Mouse (Mus musculus) CH12.LX (cell line): ENCODE data around the gene St3gal3. TPM values are rescaled to one million over a fixed set of nuclear protein-coding genes. Genes with fewer than 3 reads are reported as not detected.

Experiments
- DNase-seq: peaks from one replicate; pipeline ENCODE4 v3.0.0-alpha.2; 2013; ENCODE audit errors: extremely low read depth
- H3K27ac ChIP-seq: 2 replicates; pipeline ENCODE4 v1.5.1; 2012; ENCODE audit warnings: low read depth, mild to moderate bottlenecking, control low read depth, moderate library complexity; ENCODE audit not compliant: insufficient read depth
- H3K27me3 ChIP-seq: replicated peaks from 2 replicates; pipeline ENCODE3; 2012; ENCODE audit warnings: inconsistent platforms
- H3K36me3 ChIP-seq, 2 experiments: replicated peaks in 1 of 2; 2 replicates each; pipeline versions ENCODE3 to v1.6.1; 2012; ENCODE audit warnings: inconsistent platforms in 1 of 2, low read length in 1 of 2, mild to moderate bottlenecking in 1 of 2, mixed read lengths in 1 of 2, moderate library complexity in 1 of 2; ENCODE audit not compliant: control insufficient read depth in 1 of 2, insufficient read depth in 1 of 2
- H3K4me1 ChIP-seq, 2 experiments: 2 replicates each; pipeline ENCODE4 v1.6.1; 2012; ENCODE audit warnings: inconsistent platforms in 1 of 2, moderate library complexity in 1 of 2; ENCODE audit not compliant: insufficient read depth in 2 of 2, control insufficient read depth in 1 of 2
- H3K4me2 ChIP-seq: 2 replicates; pipeline ENCODE4 v1.6.1; 2012; ENCODE audit warnings: low read depth, mild to moderate bottlenecking, control low read depth; ENCODE audit not compliant: poor library complexity, insufficient read depth, severe bottlenecking
- H3K4me3 ChIP-seq, 3 experiments: fragments of 150-350 bp in 1 of 3; sonication (generic) in 1 of 3; replicated peaks in 1 of 3; 2 replicates each; pipeline versions ENCODE3 to v1.5.1; 2011 to 2012; ENCODE audit warnings: low read depth in 2 of 3, low read length in 2 of 3, mild to moderate bottlenecking in 2 of 3, moderate library complexity in 2 of 3, control low read depth in 1 of 3, improper control_type of control experiment in 1 of 3, inconsistent platforms in 1 of 3, mixed read lengths in 1 of 3; ENCODE audit not compliant: poor library complexity in 1 of 3
- H3K79me2 ChIP-seq: replicated peaks from 2 replicates; pipeline ENCODE4 v1.6.1; 2012; ENCODE audit warnings: mild to moderate bottlenecking, moderate library complexity; ENCODE audit not compliant: control insufficient read depth, poor library complexity, insufficient read depth, severe bottlenecking; ENCODE audit errors: extremely low read depth
- H3K9ac ChIP-seq: 2 replicates; pipeline ENCODE4 v1.6.1; 2012; ENCODE audit warnings: low read depth, mild to moderate bottlenecking, control low read depth, moderate library complexity; ENCODE audit not compliant: insufficient read depth
- H3K9me3 ChIP-seq: replicated peaks from 2 replicates; pipeline ENCODE3; 2012; ENCODE audit warnings: low read length, inconsistent platforms, mixed read lengths
- ETS1 ChIP-seq: conservative IDR thresholded peaks from 2 replicates; pipeline ENCODE4 v1.6.1; 2012; ENCODE audit warnings: low read depth, mild to moderate bottlenecking, inconsistent platforms, low read length, improper control_type of control experiment, moderate library complexity
- IRF4 ChIP-seq: IDR thresholded peaks from 2 replicates; pipeline ENCODE4 v1.6.1; 2014; ENCODE audit warnings: low read depth, mild to moderate bottlenecking, inconsistent platforms, low read length, improper control_type of control experiment
- JUND ChIP-seq: conservative IDR thresholded peaks from 2 replicates; pipeline ENCODE4 v1.6.1; 2011; ENCODE audit warnings: low read depth, low read length, improper control_type of control experiment
- MAFK ChIP-seq: IDR thresholded peaks from 2 replicates; pipeline ENCODE4 v1.6.1; 2011; ENCODE audit warnings: low read length, improper control_type of control experiment; ENCODE audit not compliant: insufficient replicate concordance
- MXI1 ChIP-seq: IDR thresholded peaks from 2 replicates; pipeline ENCODE4 v1.6.1; 2011; ENCODE audit warnings: mild to moderate bottlenecking, low read depth, low read length, improper control_type of control experiment
- MYC ChIP-seq: IDR thresholded peaks from 2 replicates; pipeline ENCODE4 v1.6.1; 2011; ENCODE audit warnings: low read depth, mild to moderate bottlenecking, improper control_type of control experiment, low read length
- POLR2A ChIP-seq: IDR thresholded peaks from 2 replicates; pipeline ENCODE4 v1.6.1; 2011; ENCODE audit warnings: low read depth, mild to moderate bottlenecking, improper control_type of control experiment, low read length
- POLR2AphosphoS2 ChIP-seq: IDR thresholded peaks from 2 replicates; pipeline ENCODE4 v1.6.1; 2011; ENCODE audit warnings: low read depth, low read length, improper control_type of control experiment
- TCF12 ChIP-seq: IDR thresholded peaks from 2 replicates; pipeline ENCODE4 v1.6.1; 2014; ENCODE audit warnings: low read depth, mild to moderate bottlenecking, inconsistent platforms, low read length, improper control_type of control experiment
- UBTF ChIP-seq: IDR thresholded peaks from 2 replicates; pipeline ENCODE4 v1.6.1; 2012; ENCODE audit warnings: low read depth, mild to moderate bottlenecking, inconsistent platforms, low read length, improper control_type of control experiment, moderate library complexity
- ZKSCAN1 ChIP-seq: IDR thresholded peaks from 2 replicates; pipeline ENCODE4 v1.6.1; 2012; ENCODE audit warnings: low read depth, inconsistent platforms, low read length, improper control_type of control experiment, borderline replicate concordance
- dilution Hi-C: fragments of 300-500 bp; cut with MboI; formaldehyde crosslinking; loops from 2 replicates; pipeline ENCODE4 v1.14.3; 2020; ENCODE audit warnings: low sequenced_read_pairs; ENCODE audit not compliant: extremely low pct_unique_long_range_greater_than_20kb, extremely low pct_ligation_motif_present
- in situ Hi-C: fragments of 300-500 bp; cut with MboI; formaldehyde crosslinking; loops from 3 replicates; pipeline ENCODE4 v1.14.3; 2019; ENCODE audit warnings: low sequenced_read_pairs, low pct_ligation_motif_present, low pct_unique_long_range_greater_than_20kb, mixed read lengths
- polyA plus RNA-seq: library from polyadenylated mRNA; unstranded; fragments of >175 nt; gene quantifications from 2 replicates; pipeline ENCODE4 v1.2.1, GENCODE M21; 2012; ENCODE audit warnings: low read depth; ENCODE audit not compliant: insufficient read length
- total RNA-seq, 2 experiments: library from RNA; depleted of rRNA; stranded (reverse); fragments of 300-350 nt in 1 of 2; fragments of >200 nt in 1 of 2; gene quantifications; 2 replicates each; pipeline ENCODE4 v1.2.3; 2012 to 2014

Gene St3gal3
- total and polyA plus RNA-seq, 3 experiments, result 7.1 to 10.1 (median 8.2) TPM

GRCm38 (mm10) chr4:118149055-118149576 is 14.4 kb upstream of the St3gal3 start:
- 0 out of 2 replicates have a peak, but pooled peaks have one; percentile 35 for TF ChIP-seq IRF4
- TF ChIP-seq TCF12, result 0 out of 2 replicates have a peak, but pooled peaks have one; percentile 23
- TF ChIP-seq POLR2A, result no peak
- TF ChIP-seq ETS1, result peak; percentile 43; the same call in 1 of the 2 replicates
- dilution Hi-C loops (no loop called here), in situ Hi-C loops (no loop called here)
- no peaks in the 10 kb centered on the region for H3K9me3 ChIP-seq
- peak overlapping the region; percentile 29 for H3K27ac ChIP-seq
- H3K36me3 ChIP-seq, result peaks cover 77 to 91% of the 10 kb centered on the region in 2 experiments
- no peaks in the 10 kb centered on the region for H3K79me2 ChIP-seq
- H3K4me1 ChIP-seq, result peaks cover 41 to 86% of the 10 kb centered on the region in 2 experiments
- H3K4me3 ChIP-seq, result no peak overlapping the region
- no peak for DNase-seq
- no peak overlapping the region for H3K4me2 ChIP-seq
- no peaks in the 10 kb centered on the region for H3K27me3 ChIP-seq
- H3K9ac ChIP-seq, result no peak overlapping the region

GRCm38 (mm10) chr4:118148317-118148687 is 13.6 kb upstream of the St3gal3 start:
- Histone ChIP-seq H3K9ac (no peak overlapping the region), H3K9me3 (no peaks in the 10 kb centered on the region), H3K27ac (peak overlapping the region; percentile 29; the same call in 1 of the 2 replicates), H3K4me3 (no peak overlapping the region), H3K4me1 (peaks cover 49 to 90% of the 10 kb centered on the region in 2 experiments), H3K36me3 (peaks cover 79 to 91% of the 10 kb centered on the region in 2 experiments), H3K79me2 (no peaks in the 10 kb centered on the region), H3K4me2 (no peak overlapping the region), H3K27me3 (no peaks in the 10 kb centered on the region)
- no peak for TF ChIP-seq JUND
- TF ChIP-seq MYC, result no peak
- dilution Hi-C loops, result no loop called here
- DNase-seq, result no peak
- in situ Hi-C loops, result no loop called here

GRCm38 (mm10) chr4:118147547-118148316 is 13.0 kb upstream of the St3gal3 start:
- TF ChIP-seq POLR2AphosphoS2, result no peak
- no peak for TF ChIP-seq UBTF
- no peak for TF ChIP-seq MAFK
- no peak for TF ChIP-seq MXI1
- TF ChIP-seq ZKSCAN1, result no peak
- peaks cover 79 to 91% of the 10 kb centered on the region in 2 experiments for H3K36me3 ChIP-seq
- dilution Hi-C loops, result no loop called here
- H3K4me2 ChIP-seq, result no peak overlapping the region
- no peak overlapping the region for H3K9ac ChIP-seq
- no peak for DNase-seq
- no peaks in the 10 kb centered on the region for H3K9me3 ChIP-seq
- peaks cover 53 to 92% of the 10 kb centered on the region in 2 experiments for H3K4me1 ChIP-seq
- in situ Hi-C loops, result no loop called here
- no peaks in the 10 kb centered on the region for H3K79me2 ChIP-seq
- no peak overlapping the region for H3K27ac ChIP-seq
- no peak overlapping the region for H3K4me3 ChIP-seq
- H3K27me3 ChIP-seq, result no peaks in the 10 kb centered on the region
